Mouse (Mus musculus): ENCODE measurements around the gene Erbin. TPM values are rescaled to one million over a fixed set of nuclear protein-coding genes. Genes with fewer than 3 reads are reported as not detected.

Erbin gene
- polyA plus RNA-seq (2012; rRNA removed), result 16.3 and 18.1 TPM in 2 replicates

GRCm38 (mm10) chr13:103920261-103920932, at the start of gene Erbin:
Gene Erbin, minus strand, starts transcription at chr13:103920514.

GRCm38 (mm10) chr13:103774119-103774757, 146.1 kb downstream of the Erbin start, which contains the start of gene Srek1:
Gene Srek1, minus strand, starts transcription at chr13:103774608.

Other genes with a start within 250 kb of the Erbin start
- 63.1 and 69.1 TPM in 2 replicates for gene Srek1, start 145.9 kb downstream of the Erbin start, polyA plus RNA-seq (2012; rRNA removed)
- 42.8 and 49.3 TPM in 2 replicates for gene Nln, start 189.1 kb upstream of the Erbin start, polyA plus RNA-seq (2012; rRNA removed)
- 23.6 and 24.7 TPM in 2 replicates for gene Sgtb, start 189.2 kb upstream of the Erbin start, polyA plus RNA-seq (2012; rRNA removed)